Mouse (Mus musculus): ENCODE measurements around the gene Zfp931. TPM values are rescaled to one million over a fixed set of nuclear protein-coding genes. Genes with fewer than 3 reads are reported as not detected.
"Not testable (repeated sequence)": the region's sequence is repeated elsewhere in the genome, so short reads cannot be mapped to it uniquely, and the experiment has no call there.

The Zfp931 gene
- polyA plus RNA-seq, 1 experiment from 2014 or later: 14.4 TPM

GRCm38 (mm10) chr2:178117946-178118345, 39.7 kb upstream of the Zfp931 start:
- no peaks in the 10 kb centered on the region for H3K36me3 ChIP-seq
- no peak overlapping the region for H3K27ac ChIP-seq (ENCODE audit: poor library complexity, severe bottlenecking)
- no peaks in the 10 kb centered on the region for H3K9me3 ChIP-seq (replicated peaks)
- H3K9ac ChIP-seq: no peak overlapping the region
- H3K27me3 ChIP-seq (replicated peaks): peaks cover 54% of the 10 kb centered on the region
- 22% methylated on average over 12 of the region's 12 CpGs for WGBS
- H3K4me1 ChIP-seq (replicated peaks): peaks cover 9% of the 10 kb centered on the region; the same call in 1 of the 2 replicates
- no peak overlapping the region for H3K4me2 ChIP-seq
- no peak overlapping the region for H3K4me3 ChIP-seq
- ATAC-seq (ENCODE audit: insufficient number of reproducible peaks, low FRiP score): no peak

DNA sequence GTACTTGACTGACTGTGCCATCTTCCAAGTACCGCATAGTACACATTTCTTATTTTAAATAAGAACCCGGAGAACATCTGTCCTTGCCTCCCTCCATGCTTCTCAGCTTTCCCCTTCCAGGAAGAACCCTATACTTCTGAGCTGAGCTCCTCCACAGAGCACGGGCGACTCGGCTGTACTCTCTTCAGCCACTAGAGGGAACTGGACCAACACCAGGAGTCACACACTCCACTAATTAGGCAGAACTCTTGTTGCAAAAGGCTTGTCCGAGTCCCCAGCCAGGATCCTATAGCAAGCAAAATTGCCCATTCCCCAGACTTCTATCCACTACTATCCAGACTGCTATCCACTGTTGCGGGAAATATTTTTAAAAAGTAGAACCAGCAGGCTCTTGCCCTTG, 23.7 kb upstream of the Zfp931 start:
- 11% methylated on average over 7 of the region's 7 CpGs for WGBS
- Histone ChIP-seq H3K4me3 (no peak overlapping the region), H3K9ac (no peak overlapping the region), H3K27ac (ENCODE audit: poor library complexity, severe bottlenecking) (no peak overlapping the region), H3K4me2 (no peak overlapping the region), H3K36me3 (no peaks in the 10 kb centered on the region), H3K4me1 (replicated peaks) (no peaks in the 10 kb centered on the region), H3K9me3 (replicated peaks) (no peaks in the 10 kb centered on the region), H3K27me3 (replicated peaks) (peaks cover 5% of the 10 kb centered on the region)
- ATAC-seq (ENCODE audit: insufficient number of reproducible peaks, low FRiP score): peak; percentile 61; the same call in 1 of the 2 replicates

- WGBS: 3% methylated on average over 2 of the region's 2 CpGs
- Histone ChIP-seq H3K27me3 (replicated peaks) (peaks cover 5% of the 10 kb centered on the region), H3K4me2 (no peak overlapping the region), H3K27ac (ENCODE audit: poor library complexity, severe bottlenecking) (no peak overlapping the region), H3K9ac (no peak overlapping the region), H3K36me3 (no peaks in the 10 kb centered on the region), H3K9me3 (replicated peaks) (no peaks in the 10 kb centered on the region), H3K4me1 (replicated peaks) (no peaks in the 10 kb centered on the region), H3K4me3 (no peak overlapping the region)
- no peak for ATAC-seq (ENCODE audit: insufficient number of reproducible peaks, low FRiP score)
Measured at GRCm38 (mm10) chr2:178098021-178098420, 19.7 kb upstream of the Zfp931 start.

- Histone ChIP-seq H3K9me3 (replicated peaks) (no peaks in the 10 kb centered on the region), H3K27me3 (replicated peaks) (no peaks in the 10 kb centered on the region), H3K4me3 (no peak overlapping the region), H3K27ac (ENCODE audit: poor library complexity, severe bottlenecking) (no peak overlapping the region), H3K9ac (no peak overlapping the region), H3K4me2 (no peak overlapping the region), H3K4me1 (replicated peaks) (no peaks in the 10 kb centered on the region), H3K36me3 (no peaks in the 10 kb centered on the region)
- no peak for ATAC-seq (ENCODE audit: insufficient number of reproducible peaks, low FRiP score)
Measured at GRCm38 (mm10) chr2:178089586-178089985, 11.3 kb upstream of the Zfp931 start.

DNA sequence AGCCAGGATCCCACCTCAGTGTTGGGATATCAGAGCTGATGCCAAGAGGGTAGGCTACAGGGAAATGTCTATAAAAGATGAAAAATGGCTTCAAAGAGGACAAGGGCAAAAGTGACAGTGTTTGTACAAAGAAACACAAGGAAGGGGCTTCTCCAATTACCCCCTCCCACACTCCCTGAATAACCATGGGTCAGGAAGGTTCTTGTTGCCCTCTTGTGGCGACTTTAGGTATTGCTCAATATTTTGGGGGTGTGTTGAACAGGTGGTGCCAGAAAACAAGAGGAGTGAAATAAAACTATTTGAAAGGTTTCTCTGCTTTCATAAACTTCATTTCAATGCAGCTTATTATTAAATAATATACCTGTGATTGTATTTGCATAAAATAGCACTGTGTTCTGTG, 20.1 kb downstream of the Zfp931 start:
- peaks cover 13% of the 10 kb centered on the region for H3K36me3 ChIP-seq
- H3K27ac ChIP-seq (ENCODE audit: poor library complexity, severe bottlenecking): no peak overlapping the region
- H3K27me3 ChIP-seq (replicated peaks): no peaks in the 10 kb centered on the region
- no peak overlapping the region for H3K4me2 ChIP-seq
- no peaks in the 10 kb centered on the region for H3K4me1 ChIP-seq (replicated peaks)
- H3K9me3 ChIP-seq (replicated peaks): peaks cover 10% of the 10 kb centered on the region; the same call in 1 of the 2 replicates
- no peak for ATAC-seq (ENCODE audit: insufficient number of reproducible peaks, low FRiP score)
- 10% methylated on average over 1 of the region's 1 CpGs for WGBS
- no peak overlapping the region for H3K4me3 ChIP-seq
- H3K9ac ChIP-seq: no peak overlapping the region

- ATAC-seq (ENCODE audit: insufficient number of reproducible peaks, low FRiP score); H3K9ac ChIP-seq; H3K4me3 ChIP-seq; H3K4me1 ChIP-seq (replicated peaks); H3K36me3 ChIP-seq; H3K27ac ChIP-seq (ENCODE audit: poor library complexity, severe bottlenecking); H3K4me2 ChIP-seq; H3K27me3 ChIP-seq (replicated peaks); H3K9me3 ChIP-seq (replicated peaks): not testable (repeated sequence)
- 85% methylated on average over 3 of the region's 3 CpGs for WGBS
Measured at GRCm38 (mm10) chr2:178027601-178028000, 50.7 kb downstream of the Zfp931 start.

GRCm38 (mm10) chr2:178023861-178024260, 54.4 kb downstream of the Zfp931 start:
- Histone ChIP-seq H3K4me2 (peak overlapping the region; percentile 71), H3K4me3 (peak overlapping the region; percentile 82), H3K9ac (peak overlapping the region; percentile 68)
- not testable (repeated sequence) for H3K4me1 ChIP-seq (replicated peaks); H3K27me3 ChIP-seq (replicated peaks); H3K36me3 ChIP-seq; H3K27ac ChIP-seq (ENCODE audit: poor library complexity, severe bottlenecking); ATAC-seq (ENCODE audit: insufficient number of reproducible peaks, low FRiP score); H3K9me3 ChIP-seq (replicated peaks)
- 18% methylated on average over 2 of the region's 2 CpGs for WGBS

DNA sequence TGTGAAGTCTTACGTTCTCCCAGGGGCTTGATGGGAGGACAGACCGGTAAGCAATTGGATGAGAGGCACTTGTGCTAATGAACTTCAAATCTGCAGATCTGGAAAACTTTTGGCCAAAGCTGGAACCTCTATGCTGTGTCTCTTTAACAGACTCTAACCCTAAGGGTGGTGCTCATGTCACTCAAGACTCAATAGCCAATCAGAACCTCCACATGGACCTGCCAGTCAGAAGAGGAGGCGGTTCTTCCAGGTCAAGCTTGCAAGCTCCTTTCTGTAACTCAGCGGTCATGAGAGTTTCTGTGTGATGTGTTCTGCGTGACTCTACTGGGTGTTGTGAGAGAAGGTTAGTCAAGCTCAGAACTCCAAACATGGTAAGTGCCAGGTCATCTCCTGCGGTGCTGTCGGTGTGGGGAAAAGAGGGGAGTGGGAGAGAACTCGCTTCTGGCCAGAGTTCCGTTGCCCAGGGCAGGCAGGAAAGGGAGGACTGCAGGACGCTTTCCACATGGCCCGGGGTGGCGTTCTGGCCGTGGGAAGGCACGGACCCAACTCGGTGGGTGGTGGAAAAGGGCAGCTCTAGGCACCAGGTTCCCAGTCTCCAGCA, 55.2 kb downstream of the Zfp931 start, which contains the start of gene Zfp971:
Gene Zfp971, plus strand, starts transcription at position 274 of the 601 bp plus-strand sequence.
- Histone ChIP-seq H3K4me3 (peak within 1 kb of the TSS; percentile 82), H3K9ac (peak within 1 kb of the TSS; percentile 68), H3K27ac (ENCODE audit: poor library complexity, severe bottlenecking) (peak within 1 kb of the TSS; percentile 28; the same call in 1 of the 2 replicates), H3K4me2 (peak within 1 kb of the TSS; percentile 71)
- ATAC-seq (ENCODE audit: insufficient number of reproducible peaks, low FRiP score); H3K4me1 ChIP-seq (replicated peaks); H3K36me3 ChIP-seq; H3K27me3 ChIP-seq (replicated peaks); H3K9me3 ChIP-seq (replicated peaks): not testable (repeated sequence)
- under 1% methylated on average over 15 of the region's 15 CpGs for WGBS

DNA sequence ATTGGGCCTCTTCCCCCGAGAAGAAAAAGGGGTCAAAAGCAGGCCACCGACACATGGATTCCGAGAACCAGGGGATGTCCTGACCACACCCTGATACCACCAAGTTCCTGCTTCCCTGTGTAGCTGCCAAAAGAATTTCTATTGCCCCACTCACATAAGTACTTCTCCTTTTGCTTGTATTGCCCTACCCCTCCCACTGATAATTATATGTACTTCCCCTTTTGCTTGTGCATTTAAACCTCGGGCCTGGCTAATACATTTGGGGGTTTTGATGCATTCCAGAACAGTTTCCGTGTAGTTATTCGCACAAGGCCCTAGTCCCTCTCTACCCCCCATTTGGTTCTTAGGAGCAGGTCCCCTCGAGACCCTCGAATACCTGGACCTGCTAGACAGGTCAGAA, 57.5 kb downstream of the Zfp931 start:
- H3K27me3 ChIP-seq (replicated peaks); H3K4me3 ChIP-seq; H3K36me3 ChIP-seq; H3K9me3 ChIP-seq (replicated peaks); H3K4me1 ChIP-seq (replicated peaks); H3K27ac ChIP-seq (ENCODE audit: poor library complexity, severe bottlenecking); H3K9ac ChIP-seq; H3K4me2 ChIP-seq; ATAC-seq (ENCODE audit: insufficient number of reproducible peaks, low FRiP score): not testable (repeated sequence)
- WGBS: 73% methylated on average over 8 of the region's 8 CpGs

DNA sequence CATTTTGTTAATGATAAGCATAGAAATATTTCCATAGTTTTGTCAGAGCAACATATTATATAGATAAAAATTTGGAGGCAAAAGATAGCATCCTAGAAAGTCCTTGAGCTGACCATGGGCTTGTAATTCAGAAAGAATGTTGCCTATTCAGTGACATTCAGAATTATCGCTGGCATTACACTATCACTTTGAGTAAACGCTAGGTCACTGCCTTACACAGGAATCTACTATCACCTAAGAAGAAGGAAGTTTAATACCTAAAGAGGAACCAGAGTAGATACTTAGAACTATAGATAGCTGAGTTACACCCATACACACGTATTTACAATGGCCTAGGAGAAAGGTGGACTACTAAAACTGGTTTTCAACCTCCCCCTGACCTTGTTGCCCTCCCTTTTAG, 58.8 kb downstream of the Zfp931 start:
- not testable (repeated sequence) for H3K4me2 ChIP-seq; H3K4me1 ChIP-seq (replicated peaks); H3K36me3 ChIP-seq; H3K27me3 ChIP-seq (replicated peaks); H3K9me3 ChIP-seq (replicated peaks); ATAC-seq (ENCODE audit: insufficient number of reproducible peaks, low FRiP score); H3K9ac ChIP-seq; H3K27ac ChIP-seq (ENCODE audit: poor library complexity, severe bottlenecking); H3K4me3 ChIP-seq
- 73% methylated on average over 3 of the region's 3 CpGs for WGBS
